Mouse (Mus musculus): ENCODE results near the gene Tspyl3. TPM values are rescaled to one million over a fixed set of nuclear protein-coding genes. Genes with fewer than 3 reads are reported as not detected.

Gene Tspyl3
- polyA plus RNA-seq, 1 experiment from 2014 or later = 12.6 TPM

GRCm38 (mm10) chr2:153194255-153194654, 31.0 kb downstream of the Tspyl3 start:
- H3K4me2 ChIP-seq = no peak overlapping the region
- H3K4me3 ChIP-seq = no peak overlapping the region
- ATAC-seq = no peak
- WGBS = 98% methylated on average over 3 of the region's 3 CpGs
- H3K4me1 ChIP-seq = no peaks in the 10 kb centered on the region
- H3K9me3 ChIP-seq (replicated peaks) = no peaks in the 10 kb centered on the region
- peaks cover 87% of the 10 kb centered on the region for H3K36me3 ChIP-seq (ENCODE audit: poor library complexity, severe bottlenecking)
- H3K27ac ChIP-seq = no peak overlapping the region
- no peaks in the 10 kb centered on the region for H3K27me3 ChIP-seq
- no peak overlapping the region for H3K9ac ChIP-seq

GRCm38 (mm10) chr2:153191242-153191641, 34.0 kb downstream of the Tspyl3 start:
- no peak overlapping the region for H3K4me2 ChIP-seq
- H3K9me3 ChIP-seq (replicated peaks) = no peaks in the 10 kb centered on the region
- H3K9ac ChIP-seq = no peak overlapping the region
- no peaks in the 10 kb centered on the region for H3K27me3 ChIP-seq
- H3K4me1 ChIP-seq = no peaks in the 10 kb centered on the region
- H3K4me3 ChIP-seq = no peak overlapping the region
- 86% methylated on average over 2 of the region's 2 CpGs for WGBS
- ATAC-seq = no peak
- H3K36me3 ChIP-seq (ENCODE audit: poor library complexity, severe bottlenecking) = peaks cover 93% of the 10 kb centered on the region
- H3K27ac ChIP-seq = no peak overlapping the region

- Histone ChIP-seq H3K9me3 (replicated peaks) (no peaks in the 10 kb centered on the region), H3K4me2 (no peak overlapping the region), H3K4me3 (no peak overlapping the region), H3K9ac (no peak overlapping the region), H3K27me3 (no peaks in the 10 kb centered on the region), H3K27ac (no peak overlapping the region), H3K4me1 (no peaks in the 10 kb centered on the region), H3K36me3 (ENCODE audit: poor library complexity, severe bottlenecking) (peaks cover 100% of the 10 kb centered on the region)
- ATAC-seq = no peak
- WGBS = 85% methylated on average over 2 of the region's 2 CpGs
Measured at GRCm38 (mm10) chr2:153187848-153188247, 37.4 kb downstream of the Tspyl3 start.

- Histone ChIP-seq H3K4me3 (no peak overlapping the region), H3K9ac (no peak overlapping the region), H3K36me3 (ENCODE audit: poor library complexity, severe bottlenecking) (peaks cover 98% of the 10 kb centered on the region), H3K4me1 (no peaks in the 10 kb centered on the region), H3K27me3 (no peaks in the 10 kb centered on the region), H3K4me2 (no peak overlapping the region), H3K27ac (no peak overlapping the region), H3K9me3 (replicated peaks) (no peaks in the 10 kb centered on the region)
- 70% methylated on average over 2 of the region's 2 CpGs for WGBS
- peak; percentile 55; the same call in 1 of the 2 replicates for ATAC-seq
Measured at GRCm38 (mm10) chr2:153186176-153186591, 39.1 kb downstream of the Tspyl3 start.

GRCm38 (mm10) chr2:153179961-153180360, 45.3 kb downstream of the Tspyl3 start:
- peaks cover 53% of the 10 kb centered on the region for H3K36me3 ChIP-seq (ENCODE audit: poor library complexity, severe bottlenecking)
- WGBS = 95% methylated on average over 3 of the region's 3 CpGs
- H3K4me1 ChIP-seq = no peaks in the 10 kb centered on the region

GRCm38 (mm10) chr2:153179126-153179860, 45.9 kb downstream of the Tspyl3 start:
- no peak overlapping the region for H3K4me2 ChIP-seq
- no peaks in the 10 kb centered on the region for H3K27me3 ChIP-seq
- H3K4me3 ChIP-seq = no peak overlapping the region
- H3K27ac ChIP-seq = no peak overlapping the region
- H3K4me1 ChIP-seq = no peaks in the 10 kb centered on the region
- ATAC-seq = no peak
- WGBS = 85% methylated on average over 10 of the region's 10 CpGs
- no peaks in the 10 kb centered on the region for H3K9me3 ChIP-seq (replicated peaks)
- H3K36me3 ChIP-seq (ENCODE audit: poor library complexity, severe bottlenecking) = peaks cover 46% of the 10 kb centered on the region
- H3K9ac ChIP-seq = no peak overlapping the region

More at GRCm38 (mm10) chr2:153179961-153180360, 45.3 kb downstream of the Tspyl3 start:
- Histone ChIP-seq H3K9me3 (replicated peaks) (no peaks in the 10 kb centered on the region), H3K27me3 (no peaks in the 10 kb centered on the region), H3K27ac (no peak overlapping the region), H3K9ac (no peak overlapping the region), H3K4me2 (no peak overlapping the region), H3K4me3 (no peak overlapping the region)
- ATAC-seq = no peak

GRCm38 (mm10) chr2:153177188-153177587, 48.1 kb downstream of the Tspyl3 start:
- no peak for ATAC-seq
- Histone ChIP-seq H3K4me2 (no peak overlapping the region), H3K4me1 (no peaks in the 10 kb centered on the region), H3K36me3 (ENCODE audit: poor library complexity, severe bottlenecking) (peaks cover 25% of the 10 kb centered on the region), H3K4me3 (no peak overlapping the region), H3K27ac (no peak overlapping the region), H3K27me3 (no peaks in the 10 kb centered on the region), H3K9me3 (replicated peaks) (no peaks in the 10 kb centered on the region), H3K9ac (no peak overlapping the region)
- 93% methylated on average over 3 of the region's 3 CpGs for WGBS

GRCm38 (mm10) chr2:153175995-153176570, 49.2 kb downstream of the Tspyl3 start:
- no peaks in the 10 kb centered on the region for H3K27me3 ChIP-seq
- H3K4me1 ChIP-seq = no peaks in the 10 kb centered on the region
- no peak overlapping the region for H3K27ac ChIP-seq
- H3K4me3 ChIP-seq = no peak overlapping the region
- H3K36me3 ChIP-seq (ENCODE audit: poor library complexity, severe bottlenecking) = peaks cover 16% of the 10 kb centered on the region
- H3K4me2 ChIP-seq = no peak overlapping the region
- ATAC-seq = no peak
- WGBS = 83% methylated on average over 8 of the region's 8 CpGs
- H3K9ac ChIP-seq = no peak overlapping the region
- H3K9me3 ChIP-seq (replicated peaks) = no peaks in the 10 kb centered on the region

Other genes with a start within 250 kb of the Tspyl3 start
- 142 TPM in 2 replicates for gene Pdrg1, start 210.0 kb downstream of the Tspyl3 start, polyA plus RNA-seq (2015; fragmentation: Nextera tagmentation; extraction: Ambion mirVana)
- 1.0 and 1.5 TPM in 2 replicates for gene Xkr7, start 193.6 kb downstream of the Tspyl3 start, polyA plus RNA-seq (2015; fragmentation: Nextera tagmentation; extraction: Ambion mirVana)
- gene Ccm2l, start 159.5 kb downstream of the Tspyl3 start, polyA plus RNA-seq (2015; fragmentation: Nextera tagmentation; extraction: Ambion mirVana) = 0.58 and 0.72 TPM in 2 replicates
- gene Hck, start 117.0 kb downstream of the Tspyl3 start, polyA plus RNA-seq (2015; fragmentation: Nextera tagmentation; extraction: Ambion mirVana) = 0.91 and 1.1 TPM in 2 replicates
- 59.4 and 65.7 TPM in 2 replicates for gene Tm9sf4, start 64.1 kb downstream of the Tspyl3 start, polyA plus RNA-seq (2015; fragmentation: Nextera tagmentation; extraction: Ambion mirVana)
- gene Plagl2, start 16.0 kb upstream of the Tspyl3 start, polyA plus RNA-seq (2015; fragmentation: Nextera tagmentation; extraction: Ambion mirVana) = 12.0 and 13.6 TPM in 2 replicates
- 6.8 and 7.3 TPM in 2 replicates for gene Pofut1, start 16.1 kb upstream of the Tspyl3 start, polyA plus RNA-seq (2015; fragmentation: Nextera tagmentation; extraction: Ambion mirVana)
- gene Kif3b, start 66.0 kb upstream of the Tspyl3 start, polyA plus RNA-seq (2015; fragmentation: Nextera tagmentation; extraction: Ambion mirVana) = 11.3 and 12.9 TPM in 2 replicates
- 12.0 and 12.5 TPM in 2 replicates for gene Asxl1, start 120.4 kb upstream of the Tspyl3 start, polyA plus RNA-seq (2015; fragmentation: Nextera tagmentation; extraction: Ambion mirVana)

Data from forebrain, embryonic 13.5 days (tissue).